Mouse (Mus musculus): ENCODE data around the gene Myo6. TPM values are rescaled to one million over a fixed set of nuclear protein-coding genes. Genes with fewer than 3 reads are reported as not detected.

The Myo6 gene
- total RNA-seq, 2 experiments from 2014 or later = 0.38 to 0.51 TPM

DNA sequence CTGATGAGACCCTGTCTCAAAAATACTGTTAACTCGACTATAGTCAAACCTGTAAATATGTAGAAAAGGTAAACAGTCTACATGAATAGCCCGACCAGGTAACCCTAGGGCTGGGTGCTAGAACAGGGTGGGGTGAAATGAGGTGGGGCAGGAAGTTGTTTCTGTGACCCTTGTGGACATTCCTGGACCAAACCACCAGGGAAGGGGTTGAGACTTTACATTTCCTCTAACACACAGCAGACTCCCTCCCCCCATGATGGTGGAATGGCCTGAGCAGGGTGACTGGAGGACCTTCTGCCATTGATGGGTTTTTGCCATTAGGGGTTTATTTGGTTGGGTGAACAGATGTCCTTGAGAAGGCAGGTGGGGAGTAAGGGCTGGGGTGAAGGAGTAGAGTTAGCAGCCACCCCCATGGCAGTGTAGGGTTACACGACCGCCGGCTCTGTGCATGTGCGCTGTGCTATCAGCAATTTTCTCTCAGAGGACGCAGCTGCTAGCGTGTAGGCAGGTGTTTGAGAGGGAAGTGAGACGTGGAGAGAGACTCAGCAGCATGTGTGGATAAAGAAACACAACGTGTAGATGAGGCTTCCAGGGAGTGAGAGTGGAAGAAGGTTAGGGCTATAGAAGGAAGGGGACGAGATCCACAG lies 59.3 kb downstream of the Myo6 start:
- no peak for ATAC-seq (replicated peaks; ENCODE audit: low FRiP score, poor library complexity, severe bottlenecking)

DNA sequence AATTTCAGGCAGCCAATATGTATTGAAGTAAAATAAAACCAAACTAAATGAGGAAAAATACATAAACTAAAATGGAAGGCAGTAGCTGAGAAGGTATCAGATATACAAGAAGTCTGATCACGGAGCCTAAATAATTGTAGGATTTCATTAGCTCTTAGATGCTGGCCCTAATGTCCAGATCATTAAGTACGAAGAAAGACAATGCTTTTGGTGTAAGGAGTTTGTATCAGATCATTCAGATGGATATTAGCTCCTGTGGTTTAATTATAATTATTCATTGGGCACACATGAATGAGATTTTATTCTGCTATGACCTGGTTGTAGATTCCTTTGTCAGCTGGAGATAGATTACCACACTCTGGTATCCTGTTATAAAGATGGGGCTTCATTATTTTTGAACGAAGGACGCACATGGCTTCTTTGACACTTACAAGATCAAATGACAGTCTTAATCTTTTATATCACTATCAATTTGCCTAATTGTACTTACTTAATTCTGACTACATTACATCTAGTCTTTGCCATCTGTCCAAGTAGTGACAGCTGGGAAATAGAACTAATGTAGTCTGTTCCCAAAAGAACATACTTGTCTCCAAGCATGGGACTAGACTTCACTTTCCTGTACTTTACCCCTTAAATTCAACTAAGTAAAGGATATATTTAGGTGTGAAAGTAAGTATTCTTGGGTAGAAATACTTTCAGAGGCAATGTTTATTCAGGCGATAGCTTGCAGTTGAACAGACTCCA lies 61.9 kb downstream of the Myo6 start:
- ATAC-seq (replicated peaks; ENCODE audit: low FRiP score, poor library complexity, severe bottlenecking) = no peak

DNA sequence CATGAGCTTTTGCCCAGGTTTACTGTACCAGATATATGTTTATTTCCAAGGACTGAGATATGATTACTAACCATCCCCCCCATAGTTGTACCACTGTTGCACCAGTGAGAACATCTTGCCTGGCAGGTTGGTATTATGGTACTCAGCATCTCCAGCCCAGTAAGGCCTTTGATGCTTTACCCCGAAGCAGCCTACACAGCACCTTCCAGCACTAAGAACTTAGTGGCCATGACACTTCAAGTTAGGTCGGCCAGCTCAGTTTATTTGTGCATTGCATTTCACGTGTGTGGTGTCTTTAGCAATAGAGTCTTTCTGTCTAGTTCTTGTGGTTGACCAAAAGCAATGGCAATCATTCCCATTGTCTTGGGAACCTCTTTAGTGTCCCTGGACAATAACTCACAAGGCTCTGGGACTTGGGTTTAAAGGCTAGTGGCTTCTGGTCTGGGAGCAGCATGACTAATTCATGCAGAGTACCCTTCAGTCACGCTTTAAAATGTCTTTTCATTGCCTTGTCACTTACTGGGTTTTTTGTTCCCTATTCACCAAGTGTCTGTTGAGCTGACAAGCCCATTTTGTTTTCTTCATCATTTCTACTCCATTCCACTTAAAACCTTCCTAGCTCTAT lies 69.1 kb downstream of the Myo6 start:
- no peak for ATAC-seq (replicated peaks; ENCODE audit: low FRiP score, poor library complexity, severe bottlenecking)

DNA sequence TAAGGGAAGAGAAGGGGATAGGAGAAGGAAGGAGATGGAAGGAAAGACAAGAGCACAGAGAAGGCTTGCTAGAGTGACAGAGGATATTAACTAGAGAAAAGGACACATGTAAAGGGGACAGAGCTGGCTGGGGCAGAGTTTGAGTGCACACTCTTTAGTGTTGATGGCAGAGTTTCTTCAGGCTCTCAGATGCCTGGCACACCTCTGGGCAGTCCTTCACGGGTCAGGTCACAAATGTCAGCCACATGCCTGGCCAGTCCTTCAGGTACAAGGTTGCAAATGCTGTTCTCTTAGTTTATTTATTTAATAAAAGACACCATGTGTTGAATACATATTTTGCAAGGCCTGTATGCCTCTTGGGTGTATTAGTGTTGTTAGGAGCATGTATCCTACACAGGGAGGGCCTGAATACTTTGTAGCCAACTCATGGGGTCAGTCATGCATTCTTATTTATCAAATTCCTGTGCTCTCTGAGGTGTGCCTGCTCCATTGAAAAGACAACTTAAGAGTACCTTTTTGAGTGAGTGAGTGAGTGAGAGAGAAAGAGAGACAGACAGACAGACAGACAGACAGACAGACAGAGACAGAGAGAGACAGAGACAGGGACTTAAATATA lies 72.5 kb downstream of the Myo6 start:
- no peak for ATAC-seq (replicated peaks; ENCODE audit: low FRiP score, poor library complexity, severe bottlenecking)

DNA sequence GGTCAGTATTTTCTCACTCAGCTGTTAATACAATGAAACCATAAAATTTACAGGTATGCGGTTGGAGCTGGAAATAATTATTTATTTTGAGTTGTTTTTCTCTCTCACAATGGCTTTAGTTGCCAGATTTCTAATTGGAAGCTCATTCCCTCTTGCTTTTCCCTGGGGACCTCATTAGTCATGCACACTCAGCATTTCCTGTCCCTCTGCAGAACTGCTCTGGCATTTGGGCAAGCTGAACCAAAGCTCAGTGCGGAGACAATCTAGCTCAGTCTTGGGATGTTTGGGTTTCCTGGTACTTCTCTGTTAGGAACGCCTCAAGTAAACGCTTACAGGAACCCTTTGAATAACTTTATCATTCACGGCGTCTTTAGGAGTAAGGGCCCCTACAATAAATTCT lies 76.9 kb downstream of the Myo6 start:
- ATAC-seq (replicated peaks; ENCODE audit: low FRiP score, poor library complexity, severe bottlenecking) = no peak

DNA sequence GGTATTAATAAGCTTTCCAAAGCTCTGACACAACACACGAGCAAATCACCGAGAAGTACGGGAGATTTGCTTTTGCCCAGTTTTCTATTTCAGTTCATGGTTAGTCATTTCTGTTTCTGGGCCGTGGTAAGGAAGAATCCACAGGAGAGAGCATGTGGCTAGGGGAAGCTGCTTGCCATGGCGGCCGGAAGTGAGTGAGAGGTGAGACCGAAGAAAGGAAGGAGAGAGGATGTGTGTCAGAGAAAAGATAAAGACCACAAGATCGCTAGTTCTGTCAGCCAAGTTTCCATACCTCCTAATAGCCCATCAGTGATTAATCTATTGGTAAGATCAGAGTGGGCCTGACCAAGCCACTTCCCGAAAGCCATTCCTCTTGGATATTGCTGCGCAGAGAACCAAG lies 87.3 kb downstream of the Myo6 start:
- ATAC-seq (replicated peaks; ENCODE audit: low FRiP score, poor library complexity, severe bottlenecking) = no peak

DNA sequence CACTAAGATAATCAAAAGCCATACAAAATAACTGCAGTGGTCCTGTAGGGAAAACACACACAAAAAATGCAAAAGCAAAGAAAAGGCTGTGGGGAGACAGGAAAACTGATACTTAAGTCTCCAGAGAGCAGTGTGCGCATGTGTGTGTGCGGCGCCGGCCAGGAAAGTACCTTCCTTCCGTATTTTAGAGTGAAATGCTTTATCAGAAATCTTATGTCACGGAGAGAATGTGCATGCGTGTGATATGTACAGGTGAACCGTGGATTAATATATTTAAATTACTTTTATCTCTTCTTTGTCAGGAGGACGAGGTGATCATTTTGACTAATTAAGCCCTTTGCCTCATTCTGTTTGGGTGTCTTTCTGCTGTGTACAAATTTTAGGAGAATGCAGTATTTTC lies 88.4 kb downstream of the Myo6 start:
- no peak for ATAC-seq (replicated peaks; ENCODE audit: low FRiP score, poor library complexity, severe bottlenecking)

DNA sequence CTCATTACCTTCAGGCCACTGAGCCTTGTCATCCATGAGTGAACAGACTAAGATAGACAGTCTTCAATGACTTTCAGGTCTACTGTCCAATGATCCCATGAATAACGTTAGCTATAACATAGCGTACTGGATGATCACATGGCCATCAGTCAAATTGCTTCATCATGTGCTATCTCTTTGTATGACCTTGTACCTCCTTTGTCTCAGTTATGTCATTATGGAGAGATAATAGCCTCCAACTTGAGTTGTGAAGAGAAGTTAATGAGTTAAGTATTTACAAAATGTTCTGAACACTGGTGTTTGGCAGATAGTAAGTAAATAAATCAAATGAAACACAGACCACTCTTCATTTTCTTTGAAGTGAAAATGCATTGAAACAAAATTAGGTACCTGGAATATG lies 91.7 kb downstream of the Myo6 start:
- ATAC-seq (replicated peaks; ENCODE audit: low FRiP score, poor library complexity, severe bottlenecking) = no peak

DNA sequence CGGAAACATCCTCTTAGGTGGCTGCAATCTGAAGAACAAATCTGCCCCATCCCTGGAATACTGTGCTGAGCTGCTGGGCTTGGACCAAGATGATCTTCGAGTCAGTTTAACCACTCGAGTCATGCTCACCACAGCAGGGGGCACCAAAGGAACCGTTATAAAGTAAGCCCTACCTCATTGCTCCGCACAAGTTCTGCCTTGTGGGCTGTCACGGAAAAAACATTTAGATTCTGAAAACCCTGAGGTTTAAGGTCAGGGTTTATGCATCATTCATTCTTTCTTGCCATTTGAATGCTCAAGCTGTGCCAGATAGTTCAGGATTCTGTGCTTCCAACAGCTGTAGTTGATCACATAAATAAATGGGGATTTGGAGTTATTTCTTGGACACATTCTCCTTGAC lies 93.6 kb downstream of the Myo6 start:
- no peak for ATAC-seq (replicated peaks; ENCODE audit: low FRiP score, poor library complexity, severe bottlenecking)

DNA sequence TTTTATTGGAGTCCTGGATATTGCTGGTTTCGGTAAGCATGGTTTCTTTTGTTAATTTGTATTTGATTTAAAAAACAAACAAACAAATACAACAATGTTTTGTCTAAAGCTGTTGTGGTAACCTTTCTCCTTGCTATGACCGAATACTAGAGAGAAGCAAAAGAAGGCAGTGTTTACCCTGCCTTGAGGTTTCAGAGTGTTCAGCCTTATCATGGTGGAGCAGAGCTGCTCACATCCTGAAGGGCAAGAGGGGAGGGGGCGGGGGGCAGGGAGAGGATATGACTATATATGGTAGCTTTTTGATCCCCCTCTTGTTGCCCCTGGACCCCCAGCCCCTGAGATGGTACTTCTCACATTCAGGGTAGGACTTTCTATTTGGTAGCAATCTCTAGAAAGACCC lies 96.1 kb downstream of the Myo6 start:
- ATAC-seq (replicated peaks; ENCODE audit: low FRiP score, poor library complexity, severe bottlenecking) = no peak

DNA sequence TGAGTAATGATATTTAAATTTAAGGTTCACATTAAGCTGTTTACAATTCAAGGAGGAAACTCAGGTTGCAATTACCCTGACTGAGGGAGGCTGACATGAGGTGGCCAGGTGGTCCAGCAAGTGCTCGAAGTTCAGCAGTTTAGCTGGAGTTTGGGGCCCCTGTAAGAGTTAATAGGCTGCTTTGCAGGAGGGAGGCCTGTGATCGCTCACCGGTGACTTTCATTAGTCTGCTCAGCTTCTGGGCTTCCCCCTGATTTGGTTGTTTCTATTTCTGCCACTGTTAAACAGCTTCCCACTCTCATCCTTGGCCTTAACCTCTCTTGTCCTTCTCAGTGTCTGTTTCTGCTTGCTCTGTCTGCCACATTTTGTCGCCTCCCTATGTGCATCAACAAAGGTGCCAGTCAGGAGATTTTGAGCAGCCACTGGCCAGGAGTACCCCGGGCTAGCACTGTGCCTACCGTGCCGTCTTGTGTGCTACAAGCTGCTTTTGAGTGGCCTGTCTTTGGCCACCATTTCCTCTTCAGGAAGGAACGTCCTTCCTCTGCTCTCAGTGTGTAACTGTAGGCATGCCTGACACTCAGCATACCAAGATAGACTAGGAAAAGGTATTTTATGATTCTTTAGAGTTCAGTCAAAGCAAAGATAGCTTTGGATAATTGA lies 97.7 kb downstream of the Myo6 start:
- ATAC-seq (replicated peaks; ENCODE audit: low FRiP score, poor library complexity, severe bottlenecking) = no peak

DNA sequence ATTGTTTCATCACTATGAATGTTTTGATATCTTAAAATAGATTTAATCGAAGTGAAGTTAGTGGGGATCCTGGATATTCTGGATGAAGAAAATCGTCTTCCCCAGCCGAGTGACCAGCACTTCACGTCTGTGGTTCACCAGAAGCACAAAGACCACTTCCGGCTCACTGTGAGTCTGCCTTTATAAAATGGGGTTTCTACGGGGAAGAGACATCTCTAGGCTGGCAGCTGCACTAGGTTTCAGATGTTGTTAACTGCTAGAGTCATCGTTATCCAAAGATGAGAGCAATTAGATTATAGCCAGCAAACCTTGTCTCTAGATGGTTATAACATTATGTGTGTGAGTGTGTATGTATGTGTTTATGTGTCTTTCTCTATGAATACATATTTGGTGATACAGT lies 101.3 kb downstream of the Myo6 start:
- no peak for ATAC-seq (replicated peaks; ENCODE audit: low FRiP score, poor library complexity, severe bottlenecking)

DNA sequence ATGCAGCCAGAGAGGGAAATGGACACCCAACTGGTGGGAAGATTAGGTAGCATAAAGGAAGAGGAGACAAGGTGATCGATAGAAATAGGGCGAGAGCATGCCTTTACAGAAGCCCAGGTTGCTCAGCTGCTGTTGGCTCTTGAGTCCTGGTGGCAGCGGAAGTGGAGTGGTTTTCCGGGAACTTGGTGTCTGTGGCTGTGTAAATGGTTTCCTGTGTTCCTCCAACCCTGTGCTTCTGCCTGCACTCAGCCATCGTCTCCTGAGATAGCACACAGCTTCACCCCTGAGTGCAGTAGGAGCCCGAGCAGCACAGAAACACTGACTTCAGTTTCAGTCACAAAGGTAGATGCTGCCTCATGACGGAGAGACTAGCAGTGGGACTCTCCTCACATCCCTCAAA lies 101.7 kb downstream of the Myo6 start:
- no peak for ATAC-seq (replicated peaks; ENCODE audit: low FRiP score, poor library complexity, severe bottlenecking)

DNA sequence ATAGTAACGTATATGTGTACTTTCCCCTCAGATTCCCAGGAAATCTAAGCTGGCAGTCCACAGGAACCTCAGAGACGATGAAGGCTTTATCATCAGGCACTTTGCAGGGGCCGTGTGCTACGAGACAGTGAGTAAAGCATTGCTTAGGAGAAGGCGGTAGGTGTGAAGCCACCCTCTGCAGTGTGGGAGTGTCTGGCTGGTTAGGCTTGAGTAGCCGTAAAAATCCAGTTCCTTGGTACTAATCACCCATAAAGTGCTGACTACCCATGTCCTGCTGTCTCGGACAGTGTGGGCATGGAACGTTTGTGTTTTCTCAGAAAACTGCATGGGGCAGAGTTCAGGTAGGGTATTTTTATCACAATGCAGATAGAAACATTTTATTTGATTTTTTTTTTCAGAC lies 104.8 kb downstream of the Myo6 start:
- no peak for ATAC-seq (replicated peaks; ENCODE audit: low FRiP score, poor library complexity, severe bottlenecking)

DNA sequence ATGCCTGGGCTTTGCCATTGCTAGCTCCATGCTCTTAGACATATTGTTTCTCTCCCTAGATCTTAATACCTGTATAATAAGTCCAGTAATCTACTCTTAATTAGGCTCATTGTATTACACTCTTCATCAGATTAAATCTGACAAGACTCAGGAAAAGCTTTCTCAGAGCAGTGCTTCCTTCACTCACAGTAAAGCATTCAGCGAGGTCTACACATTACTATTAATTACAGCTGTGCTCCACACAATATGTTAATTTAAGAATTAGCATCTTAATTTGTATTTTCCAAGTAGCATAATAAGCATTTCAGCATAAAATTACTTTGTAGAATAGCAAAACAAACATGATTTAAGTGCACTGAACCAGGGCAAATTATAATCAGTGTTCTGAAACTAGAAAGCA lies 108.1 kb downstream of the Myo6 start:
- no peak for ATAC-seq (replicated peaks; ENCODE audit: low FRiP score, poor library complexity, severe bottlenecking)

DNA sequence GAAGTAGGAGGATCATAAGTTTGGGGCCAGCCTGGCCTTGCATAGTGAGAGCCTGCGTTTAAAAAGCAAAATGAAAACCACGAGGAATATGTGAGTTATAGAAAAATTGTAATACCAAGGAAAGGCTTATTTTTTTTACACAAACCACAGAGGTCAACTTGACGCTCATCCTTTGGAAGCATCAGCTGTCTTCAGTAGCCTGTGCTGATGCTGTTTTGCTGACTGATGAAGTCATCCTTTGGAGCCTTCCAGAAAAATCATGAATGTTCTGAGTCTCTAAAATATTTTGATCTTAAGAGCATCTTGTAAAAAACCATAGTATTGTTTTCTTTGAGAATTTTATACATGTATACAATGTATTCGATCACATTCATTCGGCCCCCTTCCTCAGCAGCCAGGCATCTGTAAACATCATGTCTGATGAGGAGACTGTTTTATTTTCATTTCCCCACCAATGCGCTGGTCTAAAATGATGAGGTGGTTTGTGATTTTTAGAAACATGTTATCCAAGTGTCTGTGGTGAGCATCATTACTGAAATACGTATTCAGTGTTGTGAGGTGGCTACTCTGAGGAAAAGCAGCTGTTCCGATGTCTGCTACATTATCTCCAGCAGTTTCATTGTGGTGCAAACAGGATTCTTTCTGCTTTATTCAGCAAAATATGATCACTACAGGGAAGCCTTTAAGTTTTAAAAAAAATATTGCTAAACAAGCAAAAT lies 110.4 kb downstream of the Myo6 start:
- no peak for ATAC-seq (replicated peaks; ENCODE audit: low FRiP score, poor library complexity, severe bottlenecking)

DNA sequence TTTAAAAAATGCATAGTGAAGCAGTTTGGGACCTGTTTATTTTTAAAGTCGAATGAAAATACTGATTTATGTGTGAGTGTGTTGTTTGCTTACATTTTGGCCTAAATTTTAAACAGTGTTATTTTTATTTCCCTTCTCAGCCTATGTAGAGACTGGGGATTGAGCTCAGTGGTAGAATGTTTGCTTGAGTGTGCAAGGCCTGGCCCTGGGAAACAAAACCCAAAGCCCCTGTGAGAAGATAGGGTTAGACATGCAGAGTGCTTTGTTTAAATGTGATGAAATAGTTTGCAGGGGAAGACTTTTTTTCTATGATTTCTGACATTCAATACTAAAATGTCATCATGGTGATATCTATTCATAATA lies 110.9 kb downstream of the Myo6 start:
- no peak for ATAC-seq (replicated peaks; ENCODE audit: low FRiP score, poor library complexity, severe bottlenecking)

DNA sequence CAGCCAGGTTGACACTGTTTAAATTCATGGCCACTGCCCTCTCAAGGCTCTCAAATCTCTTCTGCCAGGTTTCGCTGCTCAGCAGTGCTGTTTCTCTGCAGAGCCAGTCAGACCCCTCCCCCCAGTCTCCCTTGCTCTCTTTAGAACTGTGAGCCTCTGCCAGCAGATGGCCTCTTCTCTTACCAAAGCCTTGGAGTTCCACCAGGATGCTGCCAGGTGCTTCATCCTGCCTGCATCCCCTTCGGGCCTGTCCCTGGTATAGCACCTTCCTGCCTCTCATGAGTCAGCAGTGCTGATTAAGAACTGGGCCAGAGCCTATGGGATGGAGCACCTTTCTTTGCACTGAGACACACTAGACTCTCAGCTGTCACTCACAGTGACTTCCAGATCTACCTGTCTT lies 112.3 kb downstream of the Myo6 start:
- ATAC-seq (replicated peaks; ENCODE audit: low FRiP score, poor library complexity, severe bottlenecking) = no peak

DNA sequence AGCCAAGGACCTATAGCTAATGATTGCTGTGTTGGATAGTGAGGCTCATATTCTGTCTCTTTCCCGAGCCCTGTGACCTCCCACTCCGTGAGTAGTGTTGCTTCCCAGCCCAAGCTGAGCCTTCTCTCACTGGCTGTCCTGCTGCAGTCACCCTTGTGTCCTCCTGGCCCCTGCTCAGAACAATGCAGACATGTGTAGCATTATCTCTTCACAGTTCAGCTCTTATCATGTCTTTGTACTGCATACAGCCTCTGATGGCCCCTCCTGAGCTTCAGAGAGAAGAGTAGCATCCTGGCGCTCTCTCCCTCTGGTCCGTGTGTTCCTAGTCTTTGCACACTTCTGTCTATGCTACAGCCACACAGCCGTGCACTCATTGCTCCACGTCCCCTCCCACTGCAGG lies 112.9 kb downstream of the Myo6 start:
- ATAC-seq (replicated peaks; ENCODE audit: low FRiP score, poor library complexity, severe bottlenecking) = no peak

DNA sequence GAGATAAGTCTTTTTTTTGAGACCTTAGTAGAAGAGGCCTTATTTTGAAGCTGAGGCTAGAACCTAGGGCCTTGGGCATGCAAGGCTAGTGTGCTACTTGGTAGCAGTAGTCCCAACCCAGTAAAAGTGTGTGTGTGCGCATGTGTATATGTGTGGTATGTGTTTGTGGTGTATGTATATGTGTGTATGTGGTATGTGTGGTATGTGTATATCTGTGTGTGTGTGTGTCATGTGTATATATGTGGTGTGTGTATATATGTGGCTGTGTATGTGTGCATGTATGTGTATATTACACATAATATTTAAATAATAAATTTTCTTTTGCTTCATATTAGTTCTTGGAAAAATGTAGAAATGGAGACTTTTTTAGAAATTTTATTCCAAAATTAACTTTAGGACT lies 115.9 kb downstream of the Myo6 start:
- ATAC-seq (replicated peaks; ENCODE audit: low FRiP score, poor library complexity, severe bottlenecking) = no peak

All from erythroblast, adult 5-6 weeks (primary cell).